Mouse (Mus musculus) forebrain, embryonic 12.5 days (tissue): ENCODE measurements around the gene Pkhd1. TPM values are rescaled to one million over a fixed set of nuclear protein-coding genes. Genes with fewer than 3 reads are reported as not detected.

Experiments
- ATAC-seq: fragments of 200-750 bp; cut with Nextera tagmentation; 2 replicates; pipeline ENCODE4 v1.8.0; 2017; ENCODE audit warnings: moderate TSS enrichment; ENCODE audit not compliant: low FRiP score
- H3K27ac ChIP-seq: fragments of 300-500 bp; sonication (generic); 2 replicates; pipeline ENCODE4 v1.5.1; 2016; ENCODE audit warnings: mild to moderate bottlenecking
- H3K27me3 ChIP-seq: fragments of 300-500 bp; sonication (generic); 2 replicates; pipeline ENCODE4 v1.6.1; 2016; ENCODE audit warnings: mild to moderate bottlenecking
- H3K36me3 ChIP-seq: fragments of 300-500 bp; sonication (generic); replicated peaks from 2 replicates; pipeline ENCODE4 v1.6.1; 2016; ENCODE audit warnings: mild to moderate bottlenecking
- H3K4me1 ChIP-seq: fragments of 300-500 bp; sonication (generic); 2 replicates; pipeline ENCODE4 v1.6.1; 2016
- H3K4me2 ChIP-seq: fragments of 300-500 bp; sonication (generic); 2 replicates; pipeline ENCODE4 v1.6.1; 2016; ENCODE audit warnings: mild to moderate bottlenecking, moderate library complexity
- H3K4me3 ChIP-seq: fragments of 300-500 bp; sonication (generic); replicated peaks from 2 replicates; pipeline ENCODE4 v1.5.1; 2016; ENCODE audit warnings: mild to moderate bottlenecking
- H3K9ac ChIP-seq: fragments of 300-500 bp; sonication (generic); 2 replicates; pipeline ENCODE4 v1.6.1; 2016; ENCODE audit warnings: mild to moderate bottlenecking
- H3K9me3 ChIP-seq: fragments of 300-500 bp; sonication (generic); 2 replicates; pipeline ENCODE4 v1.6.1; 2016
- WGBS: fragments of 180-500 bp; shearing (Covaris S2); methylation state at CpG from one replicate; pipeline ENCODE4 v1.1.7; 2016; 5-methylcytosine and 5-hydroxymethylcytosine counted together
- polyA plus RNA-seq: library from polyadenylated mRNA; unstranded; fragments of >200 nt; fragmentation: Nextera tagmentation; extraction: Ambion mirVana; gene quantifications from 2 replicates; pipeline ENCODE4 v1.2.1, GENCODE M21; 2016

The Pkhd1 gene
- polyA plus RNA-seq, 1 experiment from 2014 or later = 0.01 TPM

GRCm38 (mm10) chr1:20364437-20364836 is 253.4 kb downstream of the Pkhd1 start:
- Histone ChIP-seq H3K9ac (no peak overlapping the region), H3K4me3 (no peak overlapping the region), H3K36me3 (no peaks in the 10 kb centered on the region), H3K4me2 (no peak overlapping the region), H3K9me3 (no peaks in the 10 kb centered on the region), H3K27ac (no peak overlapping the region), H3K4me1 (no peaks in the 10 kb centered on the region), H3K27me3 (no peaks in the 10 kb centered on the region)
- no peak for ATAC-seq
- 81% methylated on average over 1 of the region's 1 CpGs for WGBS

GRCm38 (mm10) chr1:20344651-20345050 is 273.2 kb downstream of the Pkhd1 start:
- H3K27me3 ChIP-seq = no peaks in the 10 kb centered on the region
- no peak overlapping the region for H3K9ac ChIP-seq
- no peaks in the 10 kb centered on the region for H3K36me3 ChIP-seq
- no peaks in the 10 kb centered on the region for H3K9me3 ChIP-seq
- H3K4me1 ChIP-seq = 0 out of 2 replicates have a peak, but pooled peaks cover 3% of the 10 kb centered on the region
- no peak overlapping the region for H3K4me3 ChIP-seq
- ATAC-seq = no peak
- H3K4me2 ChIP-seq = no peak overlapping the region
- 5% methylated on average over 3 of the region's 3 CpGs for WGBS
- H3K27ac ChIP-seq = no peak overlapping the region

GRCm38 (mm10) chr1:20311485-20311884 is 306.4 kb downstream of the Pkhd1 start:
- no peaks in the 10 kb centered on the region for H3K4me1 ChIP-seq
- H3K27ac ChIP-seq = no peak overlapping the region
- H3K4me3 ChIP-seq = no peak overlapping the region
- H3K27me3 ChIP-seq = no peaks in the 10 kb centered on the region; the same call in 1 of the 2 replicates
- ATAC-seq = peak; percentile 67; the same call in 1 of the 2 replicates
- no peak overlapping the region for H3K9ac ChIP-seq
- H3K4me2 ChIP-seq = no peak overlapping the region
- 2% methylated on average over 2 of the region's 2 CpGs for WGBS
- H3K9me3 ChIP-seq = no peaks in the 10 kb centered on the region
- H3K36me3 ChIP-seq = no peaks in the 10 kb centered on the region

- no peak overlapping the region for H3K4me3 ChIP-seq
- H3K27me3 ChIP-seq = no peaks in the 10 kb centered on the region; the same call in 1 of the 2 replicates
- no peak overlapping the region for H3K9ac ChIP-seq
- no peaks in the 10 kb centered on the region for H3K36me3 ChIP-seq
- WGBS = 58% methylated on average over 6 of the region's 6 CpGs
- no peak for ATAC-seq
- no peak overlapping the region for H3K27ac ChIP-seq
- H3K4me2 ChIP-seq = no peak overlapping the region
- no peaks in the 10 kb centered on the region for H3K9me3 ChIP-seq
- H3K4me1 ChIP-seq = no peaks in the 10 kb centered on the region
Measured at GRCm38 (mm10) chr1:20310925-20311324, 306.9 kb downstream of the Pkhd1 start.

- Histone ChIP-seq H3K4me2 (no peak overlapping the region), H3K4me3 (no peak overlapping the region), H3K9ac (no peak overlapping the region), H3K27ac (no peak overlapping the region), H3K36me3 (no peaks in the 10 kb centered on the region), H3K4me1 (peaks cover 21% of the 10 kb centered on the region), H3K9me3 (no peaks in the 10 kb centered on the region), H3K27me3 (no peaks in the 10 kb centered on the region; the same call in 1 of the 2 replicates)
- ATAC-seq = no peak
- WGBS = 54% methylated on average over 3 of the region's 3 CpGs
Measured at GRCm38 (mm10) chr1:20306116-20306515, 311.7 kb downstream of the Pkhd1 start.

- peaks cover 21% of the 10 kb centered on the region for H3K4me1 ChIP-seq
- H3K36me3 ChIP-seq = no peaks in the 10 kb centered on the region
- WGBS = 12% methylated on average over 6 of the region's 6 CpGs
- H3K27ac ChIP-seq = peak overlapping the region; percentile 54
- H3K4me3 ChIP-seq = no peak overlapping the region
- H3K27me3 ChIP-seq = peaks cover 4% of the 10 kb centered on the region; the same call in 1 of the 2 replicates
- no peak overlapping the region for H3K4me2 ChIP-seq
- ATAC-seq = peak; percentile 94
- no peak overlapping the region for H3K9ac ChIP-seq
- no peaks in the 10 kb centered on the region for H3K9me3 ChIP-seq
Measured at GRCm38 (mm10) chr1:20302943-20303578, 314.8 kb downstream of the Pkhd1 start.

- 7% methylated on average over 8 of the region's 8 CpGs for WGBS
- Histone ChIP-seq H3K4me2 (no peak overlapping the region), H3K4me3 (no peak overlapping the region), H3K27me3 (peaks cover 4% of the 10 kb centered on the region; the same call in 1 of the 2 replicates), H3K4me1 (peaks cover 21% of the 10 kb centered on the region), H3K9ac (no peak overlapping the region), H3K9me3 (no peaks in the 10 kb centered on the region), H3K27ac (peak overlapping the region; percentile 54), H3K36me3 (no peaks in the 10 kb centered on the region)
- ATAC-seq = peak; percentile 84
Measured at GRCm38 (mm10) chr1:20302187-20302942, 315.5 kb downstream of the Pkhd1 start.

GRCm38 (mm10) chr1:20301631-20302030 is 316.2 kb downstream of the Pkhd1 start:
- no peaks in the 10 kb centered on the region for H3K9me3 ChIP-seq
- no peak overlapping the region for H3K4me2 ChIP-seq
- no peak overlapping the region for H3K27ac ChIP-seq
- H3K36me3 ChIP-seq = no peaks in the 10 kb centered on the region
- H3K27me3 ChIP-seq = peaks cover 4% of the 10 kb centered on the region; the same call in 1 of the 2 replicates
- peaks cover 21% of the 10 kb centered on the region for H3K4me1 ChIP-seq
- H3K9ac ChIP-seq = no peak overlapping the region
- no peak overlapping the region for H3K4me3 ChIP-seq
- WGBS = 73% methylated on average over 3 of the region's 3 CpGs
- no peak for ATAC-seq

- no peaks in the 10 kb centered on the region for H3K36me3 ChIP-seq
- no peak for ATAC-seq
- no peak overlapping the region for H3K9ac ChIP-seq
- no peaks in the 10 kb centered on the region for H3K4me1 ChIP-seq
- H3K27me3 ChIP-seq = no peaks in the 10 kb centered on the region
- H3K27ac ChIP-seq = no peak overlapping the region
- 65% methylated on average over 1 of the region's 1 CpGs for WGBS
- no peak overlapping the region for H3K4me2 ChIP-seq
- no peak overlapping the region for H3K4me3 ChIP-seq
- no peaks in the 10 kb centered on the region for H3K9me3 ChIP-seq
Measured at GRCm38 (mm10) chr1:20288696-20289095, 329.2 kb downstream of the Pkhd1 start.

- no peak overlapping the region for H3K9ac ChIP-seq
- WGBS = 69% methylated on average over 5 of the region's 5 CpGs
Measured at GRCm38 (mm10) chr1:20260403-20260802, 357.5 kb downstream of the Pkhd1 start.

GRCm38 (mm10) chr1:20248169-20248568 is 369.7 kb downstream of the Pkhd1 start:
- 80% methylated on average over 2 of the region's 2 CpGs for WGBS
- Histone ChIP-seq H3K4me2 (no peak overlapping the region), H3K9me3 (no peaks in the 10 kb centered on the region), H3K9ac (no peak overlapping the region), H3K27ac (no peak overlapping the region), H3K36me3 (no peaks in the 10 kb centered on the region), H3K27me3 (no peaks in the 10 kb centered on the region), H3K4me1 (no peaks in the 10 kb centered on the region), H3K4me3 (no peak overlapping the region)
- no peak for ATAC-seq

More at GRCm38 (mm10) chr1:20260403-20260802, 357.5 kb downstream of the Pkhd1 start:
- Histone ChIP-seq H3K4me1 (no peaks in the 10 kb centered on the region), H3K4me2 (no peak overlapping the region), H3K27ac (no peak overlapping the region), H3K9me3 (no peaks in the 10 kb centered on the region), H3K4me3 (no peak overlapping the region), H3K27me3 (no peaks in the 10 kb centered on the region), H3K36me3 (no peaks in the 10 kb centered on the region)
- ATAC-seq = no peak

- Histone ChIP-seq H3K27ac (no peak overlapping the region), H3K4me1 (no peaks in the 10 kb centered on the region), H3K9me3 (no peaks in the 10 kb centered on the region), H3K27me3 (no peaks in the 10 kb centered on the region), H3K9ac (no peak overlapping the region), H3K4me3 (no peak overlapping the region), H3K36me3 (no peaks in the 10 kb centered on the region), H3K4me2 (no peak overlapping the region)
- WGBS = 68% methylated on average over 1 of the region's 1 CpGs
- ATAC-seq = no peak
Measured at GRCm38 (mm10) chr1:20216681-20217080, 401.2 kb downstream of the Pkhd1 start.
